Mouse (Mus musculus): Measurements from ENCODE around the gene Ifnl2. TPM values are rescaled to one million over a fixed set of nuclear protein-coding genes. Genes with fewer than 3 reads are reported as not detected.
A peak's percentile ranks its signal among the peaks of the same experiment; 100 is the strongest.
"Not testable (repeated sequence)": the region's sequence is repeated elsewhere in the genome, so short reads cannot be mapped to it uniquely, and the experiment has no call there.

Gene Ifnl2
- polyA plus RNA-seq (2012; rRNA removed), result not detected in 2 replicates

DNA sequence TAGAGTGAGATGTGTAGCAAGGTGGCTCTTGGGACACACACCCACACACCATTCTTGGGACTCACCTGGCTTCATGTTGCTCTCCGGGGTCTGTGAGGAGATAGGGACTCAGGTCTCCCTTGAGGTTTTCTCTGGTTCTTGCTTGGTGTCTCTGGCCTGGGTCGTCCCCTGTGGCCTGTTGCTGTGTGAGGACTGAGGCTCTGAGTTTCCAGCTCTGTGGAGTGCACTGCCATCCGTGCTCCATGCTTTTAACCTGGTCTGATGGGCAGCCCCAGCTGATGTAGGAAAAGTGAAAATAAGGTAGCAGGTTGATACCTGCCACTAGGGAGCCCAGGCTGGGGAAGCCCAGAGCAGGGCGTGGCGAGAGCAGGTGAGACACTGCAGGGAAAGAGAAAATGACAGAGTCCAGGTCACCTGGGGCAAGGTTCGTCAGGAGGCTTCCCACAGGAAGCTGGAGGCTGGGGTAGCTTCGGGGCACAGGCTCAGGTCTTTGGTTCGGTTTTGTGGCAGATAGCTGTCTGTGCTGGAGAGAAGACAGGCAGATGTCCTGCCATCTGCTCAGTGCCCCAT lies at the start of gene Ifnl2:
Gene Ifnl2, minus strand, starts transcription at position 51 of the 570 bp plus-strand sequence.
- DNase-seq (ENCODE audit: low spot score), result not testable (repeated sequence)

DNA sequence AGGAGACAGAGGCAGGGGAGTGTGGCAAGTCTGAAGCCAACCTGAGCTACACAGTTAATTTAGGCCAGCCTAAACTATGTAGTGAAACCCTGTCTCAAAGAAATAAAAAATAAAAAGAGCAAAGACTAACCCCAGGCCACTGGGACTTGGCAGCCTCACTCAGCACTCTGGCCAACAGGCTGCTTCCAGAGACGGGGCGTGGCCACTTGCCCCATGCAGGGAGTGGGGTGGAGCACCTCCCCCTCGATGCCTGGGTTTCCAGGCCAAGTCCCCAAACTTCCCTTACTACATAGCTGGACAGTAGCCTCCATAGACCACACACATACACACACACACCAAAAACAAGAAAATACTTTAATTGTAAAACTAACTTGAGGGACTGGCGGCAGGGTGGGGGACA lies 48.2 kb upstream of the Ifnl2 start:
- no peak for DNase-seq (ENCODE audit: low spot score)

DNA sequence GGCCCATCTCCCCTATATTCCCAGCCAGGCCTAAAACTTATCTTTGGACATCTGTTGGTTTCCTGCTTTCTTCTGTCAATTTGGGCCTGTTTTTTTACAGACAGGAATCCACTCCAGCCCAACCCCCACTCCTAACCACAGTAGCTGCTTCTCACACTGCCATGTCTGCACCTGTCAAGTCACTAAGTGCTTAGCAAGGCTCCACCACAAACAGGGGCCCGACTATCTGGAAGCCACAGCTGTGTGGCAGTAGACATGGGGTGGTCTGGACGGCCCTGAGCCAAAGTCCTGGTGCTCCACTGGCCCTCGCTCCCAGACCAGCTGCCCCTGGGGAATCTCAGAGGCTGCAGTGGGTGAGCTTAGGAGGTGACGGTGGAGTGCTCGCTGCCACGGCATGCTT lies 47.5 kb upstream of the Ifnl2 start:
- DNase-seq (ENCODE audit: low spot score), result no peak

DNA sequence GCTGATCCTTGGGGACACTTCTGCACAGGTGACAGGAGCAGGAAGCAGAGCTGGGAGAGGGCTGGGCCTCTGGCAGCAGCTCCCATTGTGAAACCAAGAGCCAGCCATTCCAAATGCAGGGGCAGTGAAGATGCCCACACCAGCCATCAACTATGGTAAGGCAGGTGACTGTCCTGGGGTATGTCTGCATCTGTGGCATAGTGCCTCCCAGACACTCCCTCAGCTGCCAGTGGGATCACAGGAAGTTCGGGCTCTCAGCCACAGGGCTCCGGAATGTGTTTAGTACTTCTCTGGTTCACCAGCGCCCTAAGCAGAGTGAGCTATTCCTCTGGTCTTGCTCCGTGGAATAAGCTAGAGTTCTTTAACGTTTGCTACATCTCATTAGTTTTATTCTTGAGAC lies 46.8 kb upstream of the Ifnl2 start:
- no peak for DNase-seq (ENCODE audit: low spot score)

DNA sequence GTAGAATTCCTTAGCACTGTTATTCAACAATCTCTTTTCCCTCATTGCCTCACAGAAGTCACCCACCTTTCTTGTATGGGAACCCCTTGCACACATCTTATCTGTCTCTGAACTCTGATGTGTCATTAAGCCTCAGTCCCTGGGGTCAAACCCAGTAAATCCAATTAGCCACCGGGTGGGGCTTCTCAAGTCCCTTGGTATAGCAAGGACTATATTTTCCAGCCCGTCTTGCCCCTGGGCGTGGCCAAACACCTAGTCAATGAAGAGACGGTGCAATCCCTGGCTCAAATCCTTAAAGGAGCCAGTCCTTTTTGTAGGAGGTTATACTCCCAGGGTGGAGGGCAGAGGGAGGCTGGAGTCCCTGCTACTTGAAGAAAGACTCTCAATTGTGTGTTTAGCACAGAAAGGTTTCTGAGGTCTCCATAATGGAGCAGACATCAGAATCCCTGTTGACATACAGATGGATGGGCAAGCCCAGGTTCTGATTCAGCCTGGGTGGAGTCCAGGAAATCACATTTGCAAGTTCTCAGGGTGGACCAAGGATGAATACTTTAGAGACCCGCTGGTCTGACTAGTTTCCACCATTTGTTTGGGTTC lies 45.8 kb upstream of the Ifnl2 start:
- DNase-seq (ENCODE audit: low spot score), result no peak

DNA sequence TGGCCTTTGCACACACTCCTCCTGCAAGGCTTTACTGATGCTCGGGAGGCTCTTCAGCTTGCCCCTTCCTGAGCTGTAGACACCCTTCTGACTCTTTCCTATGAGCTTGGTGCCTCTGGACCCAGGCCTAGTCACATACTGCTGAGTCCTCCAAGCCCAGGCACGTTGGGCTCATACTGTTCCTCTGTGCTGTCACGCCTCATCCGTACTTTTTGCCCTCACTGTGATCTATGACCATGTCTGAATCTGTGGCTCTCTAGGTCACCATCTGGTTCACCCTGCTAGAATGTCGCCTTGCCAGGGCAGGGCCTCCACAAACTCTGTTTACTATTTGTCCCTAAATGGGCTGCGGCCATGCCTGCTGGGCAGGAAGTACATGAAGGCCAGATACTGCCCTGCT lies 42.8 kb upstream of the Ifnl2 start:
- DNase-seq (ENCODE audit: low spot score), result no peak

DNA sequence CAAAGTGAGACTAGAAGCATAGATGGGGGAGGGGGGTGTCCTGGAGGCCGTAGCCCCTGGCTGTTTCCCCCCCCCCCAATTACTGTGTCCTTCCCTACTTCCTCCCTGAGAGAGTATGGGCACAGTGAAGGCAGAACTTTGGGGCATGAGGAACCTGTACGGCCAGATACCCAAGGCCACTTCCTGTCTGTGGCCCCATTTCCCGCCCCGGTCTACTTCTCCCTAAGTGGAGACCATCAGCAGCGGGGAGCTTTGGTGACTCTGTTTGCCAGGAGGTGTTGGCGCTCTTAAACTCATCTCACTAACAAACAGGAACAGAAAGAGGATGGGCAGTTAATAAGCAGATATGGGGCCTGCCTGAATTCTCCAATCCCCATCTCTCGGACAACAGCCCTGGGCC lies 37.4 kb upstream of the Ifnl2 start:
- DNase-seq (ENCODE audit: low spot score), result no peak

DNA sequence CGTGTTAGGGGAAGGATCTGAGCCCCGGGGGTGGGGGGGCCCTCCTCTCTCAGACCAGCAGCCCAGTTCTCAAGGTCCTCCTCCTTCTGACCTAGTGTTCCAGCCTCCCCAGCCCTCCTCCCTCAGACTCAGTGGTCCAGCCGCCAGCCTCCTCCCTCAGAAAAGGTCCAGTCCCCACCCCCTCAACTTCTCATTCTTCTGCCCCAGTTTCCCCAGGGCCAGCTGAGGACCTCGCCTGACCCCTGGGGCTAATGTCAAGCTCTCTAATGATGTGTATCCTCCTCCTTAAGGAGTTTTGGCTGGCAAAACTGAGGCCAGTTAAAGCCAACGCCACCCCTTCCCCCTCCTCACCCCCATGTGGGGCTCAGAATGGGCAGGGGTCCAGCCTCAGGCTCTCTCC lies 36.9 kb upstream of the Ifnl2 start, which contains the start of gene Nccrp1:
Gene Nccrp1, minus strand, starts transcription at position 101 of the 400 bp plus-strand sequence.
- no peak for DNase-seq (ENCODE audit: low spot score)

DNA sequence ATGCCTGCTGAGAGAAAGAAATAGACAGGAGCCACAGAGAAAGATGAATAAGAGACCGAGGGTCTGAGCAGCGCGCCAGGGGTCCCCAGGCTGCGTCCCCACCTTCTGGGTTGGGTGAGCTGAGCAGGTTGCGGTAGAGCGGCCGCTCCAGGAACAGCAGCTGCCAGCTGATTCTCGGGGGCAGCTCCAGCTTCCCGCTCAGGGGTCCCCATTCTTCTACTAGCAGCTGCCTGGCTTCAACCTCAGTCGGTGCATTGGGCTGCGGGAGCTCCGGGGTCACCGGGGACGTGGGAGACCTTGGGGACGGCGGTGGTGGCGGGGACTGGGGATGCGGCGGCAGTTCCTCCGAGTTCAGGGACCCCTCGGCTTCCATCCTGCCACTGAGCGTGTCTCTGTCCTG lies 36.4 kb upstream of the Ifnl2 start:
- no peak for DNase-seq (ENCODE audit: low spot score)

DNA sequence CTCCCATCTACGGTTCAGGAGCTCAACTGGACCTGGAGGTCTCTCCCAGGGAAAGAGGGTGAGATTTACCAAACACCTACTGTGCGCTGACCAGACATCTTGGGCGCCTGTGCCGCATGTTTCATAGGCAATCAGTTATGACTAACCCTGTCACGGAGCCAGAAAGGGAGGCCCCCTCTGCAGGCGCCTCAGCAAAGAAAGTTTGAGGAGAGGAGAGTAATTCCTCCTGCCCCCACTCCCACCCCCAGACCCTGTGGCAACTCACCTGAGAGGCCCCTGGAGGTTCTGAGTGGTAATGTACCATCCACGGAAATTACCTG lies 35.6 kb upstream of the Ifnl2 start:
- DNase-seq (ENCODE audit: low spot score), result no peak

DNA sequence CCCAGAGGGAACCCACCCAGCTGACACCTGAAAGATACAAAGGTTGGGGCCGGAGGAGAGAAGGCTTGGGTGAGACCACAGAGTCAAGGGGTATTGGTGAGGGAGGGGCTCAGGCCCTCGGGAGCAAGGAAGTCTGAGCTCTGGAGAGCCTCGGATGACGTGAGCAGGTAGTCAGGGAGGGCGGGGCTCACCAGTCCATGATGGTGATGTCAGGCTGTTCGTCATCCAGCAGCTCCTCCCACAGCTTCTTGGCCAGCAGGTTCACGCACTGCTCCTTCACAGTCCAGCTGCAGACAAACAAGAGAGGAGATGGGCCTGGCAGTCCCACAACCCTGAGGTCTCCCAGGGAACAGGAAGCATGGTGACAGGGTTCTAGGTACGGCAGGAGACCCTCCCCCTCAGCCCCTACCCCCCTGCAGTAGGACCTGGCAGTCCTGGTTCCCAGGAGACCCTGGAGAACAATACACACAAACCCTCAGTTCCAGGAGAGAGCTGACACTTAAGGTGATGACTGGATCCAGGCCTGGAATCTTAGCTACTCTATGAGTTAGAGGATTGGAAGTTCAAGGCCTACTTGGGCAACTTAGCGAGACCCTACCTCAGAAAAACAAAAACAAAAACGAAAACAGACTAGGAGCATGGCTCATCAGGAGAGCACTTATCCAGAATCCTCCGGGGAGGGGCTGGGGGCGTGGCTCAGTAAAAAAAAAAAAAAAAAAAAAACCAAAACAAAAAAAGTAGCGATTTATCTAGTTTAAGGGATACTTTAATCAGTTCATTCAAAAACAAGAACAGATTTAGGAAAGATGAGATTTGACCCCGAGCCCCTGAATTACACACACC lies 35.0 kb upstream of the Ifnl2 start:
- no peak for DNase-seq (ENCODE audit: low spot score)

DNA sequence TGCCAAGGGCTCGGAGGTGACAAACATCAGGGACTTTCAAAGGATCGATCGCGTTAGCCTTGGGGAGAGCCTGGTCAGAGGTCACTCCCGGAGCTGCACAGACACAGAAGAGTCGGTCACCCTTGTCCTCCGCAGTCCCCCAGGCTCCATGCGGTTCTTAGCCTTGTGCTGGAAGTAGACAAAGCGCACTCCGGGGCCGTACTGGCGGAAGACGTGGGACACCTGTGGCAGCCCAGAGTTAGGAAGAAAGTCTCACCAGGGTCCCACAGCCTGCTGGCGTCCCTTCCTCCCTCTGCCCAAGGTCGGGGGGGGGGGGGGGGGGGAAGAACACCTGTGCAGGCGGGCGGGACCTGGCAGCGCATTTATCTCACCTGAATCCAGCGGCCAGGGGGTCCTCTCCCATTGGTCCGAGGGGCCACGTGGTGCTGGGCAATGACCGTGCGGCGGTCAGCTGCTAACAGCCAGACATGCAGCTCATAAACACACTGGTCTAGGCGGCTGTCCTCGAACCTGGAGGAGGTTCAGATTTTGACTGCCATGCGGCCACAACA lies 33.9 kb upstream of the Ifnl2 start:
- DNase-seq (ENCODE audit: low spot score), result no peak

DNA sequence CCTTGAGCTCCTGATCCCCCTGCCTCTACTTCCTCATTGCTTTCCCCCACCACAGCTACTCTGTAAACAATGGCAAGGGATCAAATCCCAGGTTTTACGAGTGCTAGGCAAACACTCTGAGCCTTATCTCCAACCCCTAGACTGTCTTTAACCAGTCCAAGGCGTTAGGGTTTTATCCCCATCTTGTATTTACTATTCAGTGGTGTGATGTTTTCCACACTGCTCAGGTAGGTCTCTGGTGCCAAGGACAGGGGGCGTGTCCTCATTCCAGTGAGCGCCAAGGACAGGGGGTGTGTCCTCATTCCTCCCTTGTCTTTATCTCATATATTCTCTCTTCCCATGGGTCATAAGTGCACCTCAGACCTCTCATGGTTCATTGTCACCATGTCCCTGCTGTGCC lies 30.3 kb upstream of the Ifnl2 start, which contains the start of gene Sycn:
Gene Sycn, plus strand, starts transcription at position 360 of the 400 bp plus-strand sequence.
- no peak for DNase-seq (ENCODE audit: low spot score)

DNA sequence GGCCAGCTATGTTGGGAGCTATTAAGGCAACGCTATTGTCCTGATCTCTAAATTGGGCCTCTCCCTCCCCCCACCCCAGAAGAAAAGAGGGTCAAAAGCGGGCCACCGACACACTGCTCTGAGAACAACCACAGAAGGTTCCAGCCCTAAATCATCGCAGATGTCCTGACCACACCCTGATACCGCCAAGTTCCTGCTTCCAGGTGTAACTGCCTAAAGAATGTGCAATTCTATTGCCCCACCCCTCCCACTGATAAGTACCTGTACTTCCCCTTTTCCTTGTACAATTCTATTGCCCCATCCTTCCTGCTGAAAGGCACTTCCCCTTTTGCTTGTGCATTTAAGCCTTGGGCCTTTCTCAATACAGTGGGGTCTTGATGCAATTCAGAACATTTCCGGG lies 28.6 kb upstream of the Ifnl2 start:
- not testable (repeated sequence) for DNase-seq (ENCODE audit: low spot score)

DNA sequence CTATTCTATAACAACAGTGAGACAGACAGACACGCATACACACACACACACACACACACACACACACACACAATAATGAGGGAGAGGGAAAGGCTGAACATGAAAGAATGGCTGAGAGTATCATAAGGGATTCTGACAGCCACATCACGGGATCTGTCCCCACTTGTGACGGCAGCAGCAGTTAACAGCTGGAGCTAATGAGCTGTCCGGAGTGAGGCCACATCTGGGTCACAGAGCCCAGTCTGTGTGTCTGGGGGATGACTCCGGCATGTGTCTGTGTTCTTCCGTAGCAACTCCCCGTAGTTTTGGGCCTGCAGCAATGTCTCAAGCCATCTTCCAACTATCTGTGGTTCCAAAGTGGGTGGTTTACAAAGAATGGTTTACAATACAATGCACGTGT lies 21.8 kb upstream of the Ifnl2 start:
- no peak for DNase-seq (ENCODE audit: low spot score)

DNA sequence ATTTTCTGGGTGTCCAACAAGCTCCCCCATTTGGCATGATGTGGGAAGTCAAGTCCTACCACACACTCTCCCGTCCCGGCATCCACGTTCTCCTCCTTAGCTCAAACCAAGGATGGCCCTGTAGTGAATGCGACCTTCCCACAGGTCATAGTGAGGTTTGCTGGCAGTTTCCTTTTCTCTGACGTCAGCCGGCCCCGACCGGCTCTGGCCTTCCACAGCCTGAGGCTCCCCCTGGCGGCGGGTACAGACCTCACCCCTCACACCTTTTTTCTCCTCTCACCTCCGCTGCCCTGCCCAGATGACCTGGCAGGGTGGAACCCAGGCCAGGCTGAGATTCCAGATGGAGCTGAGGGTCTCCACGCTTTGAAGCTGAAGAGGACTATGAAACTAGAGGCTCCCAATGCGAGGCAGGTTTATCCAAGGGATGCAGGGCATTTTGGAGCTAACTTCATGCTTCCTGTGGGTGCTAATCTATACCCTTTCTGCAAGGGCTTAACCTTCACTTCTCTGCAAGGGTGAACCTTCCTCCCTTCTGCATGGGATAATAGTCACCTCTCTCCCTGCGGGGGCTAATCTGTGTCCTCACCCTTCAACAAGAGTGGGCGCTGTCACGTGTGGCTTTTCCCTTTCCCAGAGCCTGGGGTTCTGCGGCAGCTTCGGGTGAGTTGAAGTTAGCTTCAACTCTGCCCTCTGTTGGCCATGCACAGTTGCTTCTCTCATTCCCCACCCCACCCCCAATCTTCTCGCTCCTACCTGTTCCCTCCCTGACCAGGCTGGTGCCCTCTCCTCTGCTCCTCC lies 17.9 kb upstream of the Ifnl2 start:
- peak; percentile 68 for DNase-seq (ENCODE audit: low spot score)

DNA sequence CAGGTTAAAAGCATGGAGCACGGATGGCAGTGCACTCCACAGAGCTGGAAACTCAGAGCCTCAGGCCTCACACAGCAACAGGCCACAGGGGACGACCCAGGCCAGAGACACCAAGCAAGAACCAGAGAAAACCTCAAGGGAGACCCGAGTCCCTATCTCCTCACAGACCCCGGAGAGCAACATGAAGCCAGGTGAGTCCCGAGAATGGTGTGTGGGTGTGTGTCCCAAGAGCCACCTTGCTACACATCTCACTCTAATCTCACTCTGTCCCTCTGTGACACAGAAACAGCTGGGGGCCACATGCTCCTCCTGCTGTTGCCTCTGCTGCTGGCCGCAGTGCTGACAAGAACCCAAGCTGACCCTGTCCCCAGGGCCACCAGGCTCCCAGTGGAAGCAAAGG lies 12.3 kb upstream of the Ifnl2 start, which contains the start of gene Ifnl3:
Gene Ifnl3, plus strand, starts transcription at position 301 of the 400 bp plus-strand sequence.
- not testable (repeated sequence) for DNase-seq (ENCODE audit: low spot score)

DNA sequence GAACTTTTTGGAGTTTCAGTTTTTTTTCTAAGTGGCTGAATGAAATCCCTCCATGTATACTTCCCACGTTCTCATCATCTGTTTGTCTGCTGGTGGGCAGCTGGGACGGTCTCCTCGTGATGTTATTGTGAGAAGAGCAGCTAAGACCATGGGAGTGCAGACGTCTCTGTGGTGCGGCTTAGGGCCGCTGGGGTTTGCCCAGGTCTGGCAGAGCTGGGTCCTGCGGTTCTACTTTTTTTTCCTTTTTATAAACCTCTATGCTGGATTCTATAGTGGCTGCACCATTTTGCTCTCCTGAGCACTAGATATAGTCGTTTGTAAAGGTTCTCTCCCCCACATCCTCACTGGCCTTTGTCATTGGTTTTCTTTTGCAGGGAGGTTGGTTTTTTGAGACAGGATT lies 1.2 kb upstream of the Ifnl2 start:
- no peak for DNase-seq (ENCODE audit: low spot score)

DNA sequence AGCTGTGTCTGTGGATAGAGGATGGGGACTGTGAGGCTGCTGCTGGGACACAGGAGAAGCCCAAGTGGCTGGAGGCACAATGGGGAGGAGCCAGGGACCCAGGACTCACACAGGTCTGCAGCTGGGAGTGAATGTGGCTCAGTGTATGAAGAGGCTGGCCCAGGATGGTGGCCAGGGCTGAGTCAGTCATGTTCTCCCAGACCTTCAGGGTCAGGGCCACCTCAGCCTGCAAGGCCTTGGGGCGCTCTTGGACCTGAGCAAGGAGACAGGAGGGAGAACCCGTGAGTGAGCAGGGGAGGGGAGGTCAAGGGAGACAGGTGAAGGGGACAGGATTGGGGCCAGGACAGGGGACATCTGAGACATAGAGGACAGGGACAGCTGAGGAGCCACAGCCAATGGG lies 1.1 kb downstream of the Ifnl2 start:
- not testable (repeated sequence) for DNase-seq (ENCODE audit: low spot score)

DNA sequence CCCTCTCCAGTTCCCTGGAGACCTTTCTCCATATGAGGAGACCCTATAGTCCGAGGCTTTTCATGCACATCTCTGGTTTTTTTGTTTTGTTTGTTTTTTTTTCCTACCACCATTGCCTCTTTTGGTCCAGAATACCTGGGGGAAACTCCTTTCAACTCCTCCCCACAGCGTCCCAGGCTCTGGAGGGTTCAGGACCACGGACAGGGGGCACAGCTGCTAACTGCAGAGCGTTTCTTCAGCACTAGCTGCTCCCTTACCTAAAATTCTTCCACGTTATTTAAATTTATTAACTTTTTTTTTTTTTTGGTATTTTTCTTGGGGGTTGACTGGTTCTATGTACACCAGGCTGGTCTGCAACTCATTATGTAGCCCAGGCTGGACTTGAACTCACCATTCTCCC lies 4.7 kb downstream of the Ifnl2 start:
- DNase-seq (ENCODE audit: low spot score), result no peak

DNA sequence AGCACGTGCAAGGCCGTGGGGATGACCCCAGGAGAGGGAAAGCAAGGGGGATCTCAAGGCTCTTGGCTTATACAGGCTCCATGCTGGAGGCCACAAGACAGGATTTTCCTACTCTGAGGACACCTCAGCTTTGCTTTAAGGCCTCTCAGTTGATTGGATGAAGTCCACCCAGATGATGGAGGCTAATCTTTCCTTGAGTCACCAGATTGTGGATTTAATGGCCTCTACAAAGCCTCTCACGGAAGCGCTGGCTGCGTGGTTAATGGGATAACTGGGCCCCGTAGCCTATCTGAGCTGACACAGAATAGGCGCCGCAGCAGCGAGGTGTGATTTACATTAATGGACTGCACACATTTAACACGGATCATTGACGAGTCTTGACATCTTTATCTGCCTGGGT lies 14.8 kb downstream of the Ifnl2 start:
- no peak for DNase-seq (ENCODE audit: low spot score)

DNA sequence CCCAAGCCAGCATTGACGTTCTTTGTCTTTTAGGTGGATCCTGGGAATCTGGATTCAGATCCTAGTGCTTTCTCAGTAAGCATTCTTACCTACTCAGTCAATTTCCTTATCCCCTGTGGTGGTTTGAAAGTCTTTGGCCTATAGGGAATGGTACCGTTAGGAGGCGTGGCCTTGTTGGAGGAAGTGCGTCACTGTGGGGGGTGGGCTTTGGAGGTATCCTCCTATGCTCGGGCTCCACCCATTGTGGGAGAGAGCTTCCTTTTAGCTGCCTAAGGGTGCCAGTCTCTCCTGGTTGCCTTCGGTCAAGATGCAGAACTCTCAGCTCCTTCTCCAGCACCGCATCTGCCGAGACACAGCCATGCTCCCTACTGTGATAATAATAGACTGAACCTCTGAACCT lies 17.9 kb downstream of the Ifnl2 start:
- no peak for DNase-seq (ENCODE audit: low spot score)

Data from urinary bladder, adult 2 months (tissue).